Mouse (Mus musculus): Measurements from ENCODE around the gene Edrf1. TPM values are rescaled to one million over a fixed set of nuclear protein-coding genes. Genes with fewer than 3 reads are reported as not detected.

The Edrf1 gene
- total RNA-seq, 2 experiments from 2014 or later: 22.7 to 26.6 TPM

GRCm38 (mm10) chr7:133620721-133621120 lies 16.6 kb upstream of the Edrf1 start:
- H3K27ac ChIP-seq: no peak overlapping the region
- peak in 1 of 2 experiments; percentile 26 for DNase-seq (ENCODE audit: extremely low spot score in 1 of 2, low spot score in 2 of 2)
- intact Hi-C loops (cut with DNase I): loop anchor here (2.0 kb wide), 1 partner anchor 588 kb away; no protein-coding TSS in a partner anchor
- peak; percentile 56 for TF ChIP-seq CTCF (IDR thresholded peaks at IDR 0.05)
- no peak overlapping the region for H3K4me3 ChIP-seq

DNA sequence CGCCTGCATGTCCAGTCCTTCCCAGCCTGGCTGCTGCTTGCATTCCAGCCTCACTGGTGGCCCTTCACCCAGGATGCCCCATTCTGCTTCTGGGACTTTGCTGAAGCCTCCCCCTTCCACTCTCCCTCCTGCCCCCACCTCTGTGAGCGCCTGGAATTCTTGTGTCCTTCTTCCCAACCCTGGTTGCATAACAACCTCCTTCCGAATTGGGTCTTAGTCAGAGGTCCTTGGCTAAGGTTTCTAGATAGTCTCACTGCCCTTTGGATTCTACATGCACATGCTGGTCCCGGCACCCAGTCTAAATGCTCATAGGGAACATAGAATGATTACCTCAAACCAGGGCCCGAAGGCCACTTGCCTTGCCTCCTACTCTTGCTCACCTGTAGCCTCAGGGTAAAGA lies 14.1 kb upstream of the Edrf1 start:
- Histone ChIP-seq H3K27ac (no peak overlapping the region), H3K4me3 (no peak overlapping the region)
- no peak for TF ChIP-seq CTCF (IDR thresholded peaks at IDR 0.05)
- intact Hi-C loops (cut with DNase I): no loop called here
- DNase-seq (ENCODE audit: extremely low spot score in 1 of 2, low spot score in 2 of 2): no peak

- no peak for TF ChIP-seq CTCF (IDR thresholded peaks at IDR 0.05)
- DNase-seq (ENCODE audit: extremely low spot score in 1 of 2, low spot score in 2 of 2): no peak
- Histone ChIP-seq H3K27ac (no peak overlapping the region), H3K4me3 (no peak overlapping the region)
- intact Hi-C loops (cut with DNase I): no loop called here
These were observed 10.0 kb upstream of the Edrf1 start for GRCm38 (mm10) chr7:133627184-133627936.

GRCm38 (mm10) chr7:133630821-133631220 lies 6.5 kb upstream of the Edrf1 start:
- Histone ChIP-seq H3K4me3 (no peak overlapping the region), H3K27ac (no peak overlapping the region)
- TF ChIP-seq CTCF (IDR thresholded peaks at IDR 0.05): no peak
- intact Hi-C loops (cut with DNase I): loop anchor here (10.0 kb wide), 1 partner anchor 776 kb away; the partner anchor contains the start of genes Abraxas2 and Eef1akmt2
- DNase-seq (ENCODE audit: extremely low spot score in 1 of 2, low spot score in 2 of 2): no peak

DNA sequence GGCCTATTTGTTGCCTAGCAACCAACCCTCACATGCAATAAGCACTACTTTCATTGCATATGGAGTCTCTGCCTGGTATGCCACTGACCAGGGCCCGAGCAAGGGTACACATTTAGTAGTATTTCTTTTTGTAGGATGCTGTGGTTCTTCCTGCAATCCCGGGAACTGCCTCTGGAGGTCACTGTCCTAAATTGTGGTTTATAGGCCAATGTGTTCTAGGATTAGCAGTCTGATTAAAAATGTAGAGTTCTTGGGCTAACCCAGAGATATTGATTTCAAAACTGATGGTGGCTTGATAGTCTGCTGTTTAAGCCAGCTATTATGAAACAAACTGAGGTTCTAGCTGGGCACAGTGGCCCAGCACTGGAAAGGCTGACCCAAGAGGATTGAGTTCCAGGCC lies 4.9 kb upstream of the Edrf1 start:
- intact Hi-C loops (cut with DNase I): loop anchor here (10.0 kb wide), 1 partner anchor 778 kb away; the partner anchor contains the start of genes Abraxas2 and Eef1akmt2
- TF ChIP-seq CTCF (IDR thresholded peaks at IDR 0.05): peak; percentile 74
- H3K27ac ChIP-seq: no peak overlapping the region
- DNase-seq (ENCODE audit: extremely low spot score in 1 of 2, low spot score in 2 of 2): peak; percentile 37 to 64
- no peak overlapping the region for H3K4me3 ChIP-seq

GRCm38 (mm10) chr7:133634932-133635650 lies 2.3 kb upstream of the Edrf1 start:
- Histone ChIP-seq H3K4me3 (no peak overlapping the region), H3K27ac (no peak overlapping the region)
- DNase-seq (ENCODE audit: extremely low spot score in 1 of 2, low spot score in 2 of 2): no peak
- intact Hi-C loops (cut with DNase I): loop anchor here (5.0 to 10.0 kb wide), 2 partner anchors 623 to 780 kb away; partner anchors contain the start of genes Abraxas2 and Eef1akmt2
- no peak for TF ChIP-seq CTCF (IDR thresholded peaks at IDR 0.05)

- peak overlapping the region; percentile 88 for H3K27ac ChIP-seq
- intact Hi-C loops (cut with DNase I): loop anchor here (2.0 to 10.0 kb wide), 4 partner anchors 514 to 782 kb away; partner anchors contain the start of genes Abraxas2, Eef1akmt2 and Fgfr2
- peak overlapping the region; percentile 85 for H3K4me3 ChIP-seq
- peak; percentile 84 to 94 for DNase-seq (ENCODE audit: extremely low spot score in 1 of 2, low spot score in 2 of 2)
- peak; percentile 83 for TF ChIP-seq CTCF (IDR thresholded peaks at IDR 0.05)
These were observed 498 bp upstream of the Edrf1 start for GRCm38 (mm10) chr7:133636738-133637352.

GRCm38 (mm10) chr7:133638306-133638705 lies 963 bp downstream of the Edrf1 start:
- intact Hi-C loops (cut with DNase I): loop anchor here (5.0 to 10.0 kb wide), 2 partner anchors 626 to 784 kb away; partner anchors contain the start of genes Abraxas2 and Eef1akmt2
- Histone ChIP-seq H3K27ac (peak overlapping the region; percentile 88), H3K4me3 (peak overlapping the region; percentile 85)
- no peak for TF ChIP-seq CTCF (IDR thresholded peaks at IDR 0.05)
- DNase-seq (ENCODE audit: extremely low spot score in 1 of 2, low spot score in 2 of 2): no peak

DNA sequence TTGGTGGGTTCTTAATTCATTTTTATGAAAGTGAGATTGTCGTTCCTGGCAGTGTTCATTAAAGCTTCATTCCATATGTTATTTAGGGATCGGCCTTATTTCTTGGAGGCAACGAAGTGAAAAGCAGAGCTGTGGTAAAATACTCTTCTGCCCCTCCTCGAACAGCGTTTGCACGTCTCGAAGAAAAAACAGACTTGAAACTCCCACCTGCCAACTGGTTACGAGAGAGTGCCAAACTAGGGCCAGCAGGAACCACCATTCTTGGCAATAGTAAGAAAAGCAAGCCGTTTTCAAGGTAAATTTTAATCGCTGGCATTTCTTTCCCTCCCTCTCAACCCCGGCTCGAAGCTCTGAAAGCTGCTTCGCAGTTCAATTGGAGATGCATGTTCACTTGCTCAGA lies 1.5 kb downstream of the Edrf1 start:
- peak overlapping the region; percentile 85 for H3K4me3 ChIP-seq
- peak; percentile 30 to 54 for DNase-seq (ENCODE audit: extremely low spot score in 1 of 2, low spot score in 2 of 2)
- intact Hi-C loops (cut with DNase I): loop anchor here (5.0 to 10.0 kb wide), 2 partner anchors 627 to 784 kb away; partner anchors contain the start of genes Abraxas2 and Eef1akmt2

GRCm38 (mm10) chr7:133645716-133646115 lies 8.4 kb downstream of the Edrf1 start:
- TF ChIP-seq CTCF (IDR thresholded peaks at IDR 0.05): no peak
- Histone ChIP-seq H3K27ac (no peak overlapping the region), H3K4me3 (no peak overlapping the region)
- DNase-seq (ENCODE audit: extremely low spot score in 1 of 2, low spot score in 2 of 2): no peak
- intact Hi-C loops (cut with DNase I): no loop called here

More for the DNA sequence above, 1.5 kb downstream of the Edrf1 start:
- TF ChIP-seq CTCF (IDR thresholded peaks at IDR 0.05): no peak
- no peak overlapping the region for H3K27ac ChIP-seq

DNA sequence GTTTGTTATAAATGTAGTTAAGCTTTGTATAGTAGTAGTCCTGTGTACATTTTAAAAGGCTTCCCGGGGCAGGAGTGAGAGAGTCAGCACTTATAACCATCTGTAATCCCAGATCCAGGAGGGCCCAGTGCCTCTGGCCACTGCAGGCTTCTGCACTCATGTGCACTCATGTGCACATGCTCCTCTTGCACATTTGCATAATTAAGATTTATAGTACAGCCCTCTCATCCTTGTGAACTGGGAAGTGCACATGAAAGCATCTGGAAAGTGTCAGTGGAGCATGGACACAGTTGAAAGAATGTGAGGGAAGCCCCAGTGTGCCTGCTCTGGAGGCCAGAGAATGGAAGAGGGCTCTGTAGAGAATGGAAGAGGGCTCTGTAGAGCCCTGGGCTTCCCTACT lies 25.1 kb downstream of the Edrf1 start:
- Histone ChIP-seq H3K4me3 (no peak overlapping the region), H3K27ac (no peak overlapping the region)
- DNase-seq (ENCODE audit: extremely low spot score in 1 of 2, low spot score in 2 of 2): no peak
- intact Hi-C loops (cut with DNase I): no loop called here
- no peak for TF ChIP-seq CTCF (IDR thresholded peaks at IDR 0.05)
